Mouse (Mus musculus) limb, embryonic 11.5 days (tissue): ENCODE results near the gene B3galt6. TPM values are rescaled to one million over a fixed set of nuclear protein-coding genes. Genes with fewer than 3 reads are reported as not detected.

Source experiments
- ATAC-seq: fragments of 200-750 bp; cut with Nextera tagmentation; 2 replicates; pipeline ENCODE4 v1.8.0; 2017; ENCODE audit warnings: low read depth; ENCODE audit not compliant: insufficient number of reproducible peaks, low FRiP score, low TSS enrichment
- DNase-seq: peaks from one replicate; pipeline ENCODE4 v3.0.0-alpha.2; 2015; ENCODE audit warnings: low spot score
- H3K27ac ChIP-seq: fragments of 300-500 bp; sonication (generic); replicated peaks from 2 replicates; pipeline ENCODE4 v1.5.1; 2014; ENCODE audit warnings: low read depth, mild to moderate bottlenecking, low read length
- H3K27me3 ChIP-seq: fragments of 300-500 bp; sonication (generic); 2 replicates; pipeline ENCODE4 v1.6.1; 2014; ENCODE audit warnings: mild to moderate bottlenecking, low read length, mixed read lengths; ENCODE audit not compliant: control insufficient read depth, insufficient read depth
- H3K36me3 ChIP-seq: fragments of 300-500 bp; sonication (generic); 2 replicates; pipeline ENCODE4 v1.6.1; 2014; ENCODE audit warnings: mild to moderate bottlenecking, low read length, moderate library complexity, mixed read lengths; ENCODE audit not compliant: control insufficient read depth, insufficient read depth
- H3K4me1 ChIP-seq: fragments of 300-500 bp; sonication (generic); 2 replicates; pipeline ENCODE4 v1.6.1; 2014; ENCODE audit warnings: low read length, mixed read lengths; ENCODE audit not compliant: control insufficient read depth, insufficient read depth
- H3K4me2 ChIP-seq: fragments of 300-500 bp; sonication (generic); 2 replicates; pipeline ENCODE4 v1.6.1; 2014; ENCODE audit warnings: low read depth, mild to moderate bottlenecking, moderate library complexity; ENCODE audit not compliant: severe bottlenecking
- H3K4me3 ChIP-seq: fragments of 300-500 bp; sonication (generic); 2 replicates; pipeline ENCODE4 v1.5.1; 2014; ENCODE audit warnings: low read depth, low read length
- H3K9ac ChIP-seq: fragments of 300-500 bp; sonication (generic); 2 replicates; pipeline ENCODE4 v1.6.1; 2014; ENCODE audit warnings: mild to moderate bottlenecking, low read length
- H3K9me3 ChIP-seq: fragments of 300-500 bp; sonication (generic); 2 replicates; pipeline ENCODE4 v1.6.1; 2016; ENCODE audit warnings: low read length; ENCODE audit not compliant: control insufficient read depth
- WGBS: fragments of 180-500 bp; shearing (Covaris S2); extraction: QIAGEN DNeasy Blood & Tissue Kit; methylation state at CpG from one replicate; pipeline ENCODE4 v1.1.7; 2014; 5-methylcytosine and 5-hydroxymethylcytosine counted together
- polyA plus RNA-seq: library from polyadenylated mRNA; unstranded; fragments of >200 nt; fragmentation: Nextera tagmentation; extraction: Ambion mirVana; gene quantifications from 2 replicates; pipeline ENCODE4 v1.2.1, GENCODE M21; 2014

Gene B3galt6
- polyA plus RNA-seq, 1 experiment from 2014 or later = 15.4 TPM

DNA sequence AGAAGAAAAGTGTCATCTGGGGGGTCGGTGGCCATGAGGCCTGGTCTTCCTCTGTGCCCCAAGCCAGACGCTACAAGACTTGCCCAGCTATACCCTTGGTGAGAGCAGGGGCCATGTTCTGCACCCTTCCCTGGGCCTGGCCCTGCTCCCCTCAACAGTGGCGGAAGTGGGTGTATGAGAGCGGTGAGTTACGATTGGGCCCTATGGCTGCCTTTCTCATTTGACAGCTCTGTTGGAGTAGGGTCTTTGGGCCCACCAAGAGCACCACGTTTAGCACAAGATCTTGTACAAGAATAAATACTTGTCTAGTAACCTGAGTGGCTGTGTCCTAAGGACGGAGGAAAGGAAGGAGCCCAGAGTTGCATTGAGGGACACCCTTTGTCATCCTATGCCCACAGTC, 36.1 kb upstream of the B3galt6 start:
- Histone ChIP-seq H3K27ac (no peak overlapping the region), H3K4me2 (no peak overlapping the region), H3K9ac (no peak overlapping the region), H3K4me3 (no peak overlapping the region), H3K4me1 (peaks cover 11% of the 10 kb centered on the region; the same call in 1 of the 2 replicates), H3K36me3 (no peaks in the 10 kb centered on the region), H3K9me3 (no peaks in the 10 kb centered on the region), H3K27me3 (no peaks in the 10 kb centered on the region)
- DNase-seq (no peak), ATAC-seq (no peak)
- WGBS = 93% methylated on average over 7 of the region's 7 CpGs

DNA sequence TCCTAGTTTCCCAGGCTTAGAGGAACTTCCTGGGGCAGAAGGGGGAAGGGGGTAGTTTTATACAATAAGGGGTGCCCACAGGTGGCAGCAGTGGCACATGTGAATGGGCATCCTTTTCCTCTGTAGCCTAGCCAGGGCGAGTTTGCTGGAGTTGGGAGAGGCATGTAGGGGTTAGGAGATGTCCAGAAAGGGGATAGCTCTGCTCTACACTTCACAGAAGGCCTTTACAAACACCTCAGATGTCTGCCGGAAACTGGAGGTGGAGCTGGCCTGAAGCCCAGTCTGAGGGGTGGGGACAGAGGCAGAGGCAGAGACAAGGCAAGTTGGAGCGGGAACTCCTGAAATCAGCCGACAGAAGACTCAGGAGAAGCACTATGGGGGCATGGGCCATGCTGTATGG, 33.6 kb upstream of the B3galt6 start, which contains the start of gene Tnfrsf18:
TSS of gene Tnfrsf18 (plus strand) at position 152 of the 400 bp plus-strand sequence.
- 72% methylated on average over 4 of the region's 4 CpGs for WGBS
- Histone ChIP-seq H3K4me3 (no peak within 1 kb of the TSS), H3K9me3 (no peaks in the 10 kb centered on the region), H3K4me2 (no peak within 1 kb of the TSS), H3K4me1 (peaks cover 4% of the 10 kb centered on the region; the same call in 1 of the 2 replicates), H3K9ac (no peak within 1 kb of the TSS), H3K27ac (no peak within 1 kb of the TSS), H3K27me3 (no peaks in the 10 kb centered on the region), H3K36me3 (no peaks in the 10 kb centered on the region)
- ATAC-seq = no peak
- DNase-seq = no peak

DNA sequence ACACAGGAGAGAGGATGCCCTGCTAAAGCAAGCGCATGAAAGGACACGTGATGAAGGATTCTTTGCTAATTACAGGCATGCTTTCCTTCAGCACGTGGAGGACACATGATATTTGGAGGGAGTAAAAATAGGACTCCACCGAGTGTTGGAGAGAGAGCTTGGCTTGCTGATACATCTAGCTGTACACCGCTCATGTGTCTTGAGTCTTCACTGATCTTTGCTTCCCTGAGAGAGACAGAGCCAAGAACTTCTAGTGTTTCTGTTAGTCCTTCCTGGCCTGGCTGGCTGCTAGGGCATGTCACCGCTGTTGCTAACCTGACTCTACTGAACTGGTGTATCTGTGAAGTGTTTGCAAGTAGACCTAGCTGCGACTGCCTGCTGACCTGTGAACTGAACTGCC, 31.7 kb upstream of the B3galt6 start:
- Histone ChIP-seq H3K27me3 (no peaks in the 10 kb centered on the region), H3K4me3 (no peak overlapping the region), H3K9me3 (no peaks in the 10 kb centered on the region), H3K27ac (no peak overlapping the region), H3K36me3 (no peaks in the 10 kb centered on the region; the same call in 1 of the 2 replicates), H3K4me1 (no peaks in the 10 kb centered on the region), H3K4me2 (no peak overlapping the region), H3K9ac (no peak overlapping the region)
- ATAC-seq (no peak), DNase-seq (no peak)
- 91% methylated on average over 7 of the region's 7 CpGs for WGBS

DNA sequence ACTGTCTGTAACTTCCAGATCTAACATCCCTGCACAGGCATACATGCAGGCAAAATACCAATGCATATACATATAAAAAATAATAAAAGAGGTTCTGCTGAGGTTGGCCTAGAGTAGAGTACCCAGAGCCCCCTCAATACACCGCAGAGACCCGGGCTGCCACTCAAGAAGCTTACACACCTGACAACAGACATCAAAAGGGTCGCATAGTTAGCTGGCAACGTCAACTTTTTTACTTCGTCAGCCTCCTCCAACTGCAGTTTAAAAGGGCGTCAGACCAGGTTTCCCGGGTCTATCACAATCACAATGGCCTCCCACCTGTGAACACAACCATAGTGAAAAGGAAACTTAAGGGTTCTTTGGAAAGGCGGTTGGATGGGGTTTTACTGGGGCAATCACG, 31.1 kb upstream of the B3galt6 start:
- WGBS = 85% methylated on average over 9 of the region's 9 CpGs
- Histone ChIP-seq H3K36me3 (no peaks in the 10 kb centered on the region; the same call in 1 of the 2 replicates), H3K27me3 (no peaks in the 10 kb centered on the region), H3K4me1 (no peaks in the 10 kb centered on the region), H3K9me3 (no peaks in the 10 kb centered on the region), H3K27ac (no peak overlapping the region), H3K4me2 (no peak overlapping the region), H3K4me3 (no peak overlapping the region), H3K9ac (no peak overlapping the region)
- ATAC-seq = no peak
- DNase-seq = no peak

DNA sequence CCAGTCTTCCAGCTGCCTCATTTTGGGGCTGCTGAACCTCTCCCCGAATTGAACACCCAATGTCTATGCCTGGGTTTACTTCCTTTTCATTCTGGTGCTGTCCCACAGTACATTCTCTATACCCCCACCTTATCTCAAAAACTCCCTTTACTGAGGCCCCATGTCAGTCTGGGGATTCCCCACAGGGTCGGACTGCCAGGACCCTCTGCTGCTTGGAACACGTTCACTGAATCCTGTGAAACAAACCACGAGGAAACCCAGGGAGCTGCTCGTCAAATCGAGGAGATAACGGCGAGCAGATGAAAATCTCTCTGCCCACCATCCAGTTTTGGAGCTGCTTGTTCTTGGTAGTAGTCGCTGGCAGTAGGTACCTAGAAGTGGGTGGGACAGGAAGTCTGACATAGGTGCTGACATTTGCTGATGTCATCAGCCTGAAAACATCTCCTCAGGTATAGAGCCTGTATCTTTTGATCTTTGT, 29.5 kb upstream of the B3galt6 start:
- H3K36me3 ChIP-seq = no peaks in the 10 kb centered on the region; the same call in 1 of the 2 replicates
- DNase-seq (no peak), ATAC-seq (no peak)
- no peak overlapping the region for H3K27ac ChIP-seq
- no peak overlapping the region for H3K4me3 ChIP-seq
- WGBS = 62% methylated on average over 9 of the region's 9 CpGs
- no peak overlapping the region for H3K9ac ChIP-seq
- H3K4me2 ChIP-seq = no peak overlapping the region
- no peaks in the 10 kb centered on the region for H3K27me3 ChIP-seq
- no peaks in the 10 kb centered on the region for H3K9me3 ChIP-seq
- no peaks in the 10 kb centered on the region for H3K4me1 ChIP-seq

DNA sequence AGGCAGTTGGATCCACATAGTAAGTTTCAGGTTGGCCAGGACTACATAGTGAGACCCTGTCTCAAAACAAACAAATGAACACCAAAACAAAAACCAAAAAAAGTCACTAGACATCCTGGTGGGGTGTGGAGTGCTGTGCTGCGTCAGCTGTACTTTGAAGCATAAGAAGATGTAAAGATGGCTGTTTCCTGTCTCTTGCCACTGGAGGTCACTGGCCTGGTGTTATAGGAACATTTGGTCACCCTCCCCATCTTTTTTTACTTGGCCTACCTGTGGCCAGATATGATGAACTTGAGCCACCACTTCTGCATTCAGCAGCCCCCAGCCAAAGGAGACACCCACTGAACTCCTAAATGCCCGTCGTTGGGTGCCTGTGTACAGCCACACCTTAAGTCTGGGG, 28.9 kb upstream of the B3galt6 start:
- Histone ChIP-seq H3K9ac (no peak overlapping the region), H3K4me2 (no peak overlapping the region), H3K36me3 (no peaks in the 10 kb centered on the region; the same call in 1 of the 2 replicates), H3K27ac (no peak overlapping the region), H3K9me3 (no peaks in the 10 kb centered on the region), H3K4me1 (no peaks in the 10 kb centered on the region), H3K4me3 (no peak overlapping the region), H3K27me3 (no peaks in the 10 kb centered on the region)
- DNase-seq (no peak), ATAC-seq (no peak)
- 71% methylated on average over 3 of the region's 3 CpGs for WGBS

DNA sequence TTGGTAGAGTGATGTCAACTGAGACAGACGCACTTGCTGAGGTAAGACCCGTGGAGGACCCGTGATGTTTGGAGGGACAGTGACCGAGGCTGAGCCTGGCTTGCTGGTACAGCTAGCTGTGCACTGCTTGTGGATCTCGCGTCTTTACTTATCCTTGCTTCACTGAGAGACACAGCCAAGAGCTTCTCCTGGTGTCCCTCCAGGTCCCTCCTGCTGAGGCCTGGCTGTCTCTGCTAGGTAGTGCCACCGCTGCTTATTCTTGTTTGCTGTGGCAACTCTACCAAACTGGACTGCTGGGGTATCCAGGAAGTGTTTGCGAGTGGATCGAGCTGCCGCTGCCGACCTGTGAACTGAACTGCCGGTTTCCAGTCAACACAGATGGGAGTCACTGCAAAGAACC, 27.3 kb upstream of the B3galt6 start:
- no peaks in the 10 kb centered on the region for H3K4me1 ChIP-seq
- ATAC-seq (no peak), DNase-seq (no peak)
- H3K9me3 ChIP-seq = no peaks in the 10 kb centered on the region
- no peaks in the 10 kb centered on the region for H3K27me3 ChIP-seq
- H3K9ac ChIP-seq = no peak overlapping the region
- WGBS = 86% methylated on average over 12 of the region's 12 CpGs
- no peak overlapping the region for H3K4me2 ChIP-seq
- H3K36me3 ChIP-seq = peaks cover 3% of the 10 kb centered on the region; the same call in 1 of the 2 replicates
- H3K27ac ChIP-seq = no peak overlapping the region
- no peak overlapping the region for H3K4me3 ChIP-seq

DNA sequence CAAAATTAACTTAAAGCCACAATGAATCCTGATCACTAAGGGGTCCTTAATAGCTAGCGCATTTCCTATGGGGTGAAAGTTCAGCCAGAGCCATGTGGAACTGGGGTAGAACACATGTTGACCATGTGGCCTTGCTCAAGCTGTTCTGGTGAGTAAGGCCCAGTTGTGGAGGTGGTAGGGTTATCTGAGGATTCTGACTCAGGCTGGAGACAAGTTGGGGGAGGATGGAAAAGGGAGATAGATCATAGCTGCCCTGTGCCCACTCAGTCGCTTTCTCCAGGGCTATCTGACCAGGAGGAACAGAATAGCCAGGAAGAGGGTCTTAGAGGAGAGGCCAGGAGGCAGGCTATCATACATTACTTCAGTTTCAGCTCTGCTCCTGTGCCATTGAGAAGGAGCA, 22.0 kb upstream of the B3galt6 start:
- no peaks in the 10 kb centered on the region for H3K4me1 ChIP-seq
- no peak overlapping the region for H3K4me3 ChIP-seq
- H3K27me3 ChIP-seq = no peaks in the 10 kb centered on the region
- H3K27ac ChIP-seq = no peak overlapping the region
- H3K36me3 ChIP-seq = peaks cover 19% of the 10 kb centered on the region
- 77% methylated on average over 2 of the region's 2 CpGs for WGBS
- DNase-seq (no peak), ATAC-seq (no peak)
- no peak overlapping the region for H3K4me2 ChIP-seq
- H3K9ac ChIP-seq = no peak overlapping the region
- no peaks in the 10 kb centered on the region for H3K9me3 ChIP-seq

DNA sequence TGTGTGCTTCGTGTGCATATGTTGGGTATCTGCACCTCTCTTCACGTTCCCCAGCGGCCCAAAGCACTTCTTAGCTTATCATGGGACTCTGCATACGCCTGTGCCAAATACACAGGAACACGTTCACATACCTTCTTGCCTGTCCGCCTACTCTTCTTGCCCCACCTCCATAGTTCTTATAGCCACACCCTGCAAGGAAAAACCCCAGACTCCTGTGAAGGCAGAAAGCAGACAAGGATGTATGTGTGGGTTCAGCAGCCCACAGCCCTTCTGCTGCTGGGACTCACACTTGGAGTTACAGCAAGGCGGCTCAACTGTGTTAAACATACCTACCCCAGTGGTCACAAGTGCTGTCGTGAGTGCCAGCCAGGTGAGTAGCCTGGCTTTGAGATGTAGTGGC, 21.2 kb upstream of the B3galt6 start, which contains the start of gene Tnfrsf4:
TSS of gene Tnfrsf4 (plus strand) at position 207 of the 400 bp plus-strand sequence.
- no peaks in the 10 kb centered on the region for H3K9me3 ChIP-seq
- ATAC-seq (no peak), DNase-seq (no peak)
- no peak within 1 kb of the TSS for H3K9ac ChIP-seq
- H3K4me3 ChIP-seq = no peak within 1 kb of the TSS
- WGBS = 85% methylated on average over 8 of the region's 8 CpGs
- H3K4me2 ChIP-seq = no peak within 1 kb of the TSS
- H3K27ac ChIP-seq = no peak within 1 kb of the TSS
- H3K27me3 ChIP-seq = no peaks in the 10 kb centered on the region
- peaks cover 19% of the 10 kb centered on the region for H3K36me3 ChIP-seq
- no peaks in the 10 kb centered on the region for H3K4me1 ChIP-seq
